Mouse (Mus musculus): ENCODE measurements at regions not wholly inside any gene's neighbourhood (a gene's known extent, or its start where the extent isn't known, plus 50 kb on each side); places are given as distances from the start of the nearest gene placed in this dataset.
A peak's percentile ranks its signal among the peaks of the same experiment; 100 is the strongest.

DNA sequence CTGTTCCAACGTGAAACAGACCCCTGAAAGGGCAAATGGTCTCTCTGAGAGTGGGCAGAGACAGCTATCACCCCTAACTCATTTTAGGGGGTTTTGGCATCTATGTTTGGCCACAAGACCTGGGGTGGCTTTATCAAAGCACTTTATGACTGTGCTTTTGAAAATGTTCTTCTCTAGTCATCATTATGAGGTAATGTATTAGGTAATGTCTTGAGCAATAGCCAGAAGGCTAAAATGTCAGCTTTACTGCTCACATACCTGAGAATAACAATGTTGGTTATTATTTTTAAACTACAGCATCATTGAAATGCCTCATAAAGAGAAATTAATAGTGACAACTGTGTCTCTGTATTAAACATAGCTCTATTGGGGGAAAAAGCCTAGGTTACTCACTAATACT, 129.9 kb upstream of the Rnd3 start:
- no peaks in the 10 kb centered on the region for H3K9me3 ChIP-seq
- no peak overlapping the region for H3K27ac ChIP-seq
- H3K36me3 ChIP-seq: no peaks in the 10 kb centered on the region
- H3K9ac ChIP-seq (replicated peaks): no peak overlapping the region
- H3K4me3 ChIP-seq (replicated peaks): no peak overlapping the region
- peaks cover 16% of the 10 kb centered on the region for H3K4me1 ChIP-seq (replicated peaks)
- H3K4me2 ChIP-seq: no peak overlapping the region
- 55% methylated on average over 1 of the region's 1 CpGs for WGBS
- ATAC-seq (ENCODE audit: insufficient number of reproducible peaks, insufficient read depth, low FRiP score, low TSS enrichment, low read depth): no peak
- H3K27me3 ChIP-seq: no peaks in the 10 kb centered on the region

DNA sequence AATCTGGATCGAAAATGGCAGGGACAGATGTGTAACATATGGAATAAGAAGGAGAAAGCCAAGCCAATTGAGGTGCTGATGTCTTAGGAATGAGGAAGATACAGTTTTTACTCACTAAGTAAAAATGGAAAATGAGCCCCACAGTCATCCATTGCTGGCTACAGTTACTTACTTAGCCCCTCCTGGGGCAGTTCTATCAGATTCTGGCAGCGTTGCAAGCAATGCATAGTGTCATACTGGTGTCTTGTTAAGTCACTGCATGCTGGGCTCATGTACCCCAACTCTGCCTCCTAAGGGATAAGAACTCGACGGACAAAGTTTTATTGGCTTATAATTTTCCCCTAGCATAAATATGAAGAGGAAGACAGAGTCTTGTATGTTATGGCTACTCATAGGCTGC, 129.4 kb upstream of the Rnd3 start:
- Histone ChIP-seq H3K27ac (no peak overlapping the region), H3K4me1 (replicated peaks) (peaks cover 16% of the 10 kb centered on the region), H3K36me3 (no peaks in the 10 kb centered on the region), H3K9ac (replicated peaks) (no peak overlapping the region), H3K4me3 (replicated peaks) (no peak overlapping the region), H3K4me2 (no peak overlapping the region), H3K27me3 (no peaks in the 10 kb centered on the region), H3K9me3 (no peaks in the 10 kb centered on the region)
- ATAC-seq (ENCODE audit: insufficient number of reproducible peaks, insufficient read depth, low FRiP score, low TSS enrichment, low read depth): no peak
- 76% methylated on average over 4 of the region's 4 CpGs for WGBS

DNA sequence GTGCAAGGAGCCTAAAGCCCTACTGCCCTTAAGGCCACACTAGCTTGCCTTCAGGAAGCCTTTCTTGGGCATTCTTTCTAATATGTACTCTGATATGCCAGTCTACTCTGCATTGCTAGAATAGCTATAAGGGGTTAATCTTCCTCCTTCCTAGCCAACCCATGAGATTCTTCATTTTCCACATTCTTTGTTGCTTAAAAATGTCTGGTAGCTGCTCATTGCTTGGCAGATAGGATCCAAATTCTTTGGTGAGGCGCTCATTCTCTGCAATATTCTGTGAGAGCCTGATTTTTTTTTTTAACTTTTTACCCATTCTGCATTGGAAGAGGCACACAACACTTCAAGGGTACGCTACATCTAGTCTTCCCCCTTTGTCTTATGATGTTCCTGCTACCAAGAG, 127.7 kb upstream of the Rnd3 start:
- no peak for ATAC-seq (ENCODE audit: insufficient number of reproducible peaks, insufficient read depth, low FRiP score, low TSS enrichment, low read depth)
- Histone ChIP-seq H3K27me3 (no peaks in the 10 kb centered on the region), H3K4me2 (no peak overlapping the region), H3K36me3 (no peaks in the 10 kb centered on the region), H3K9ac (replicated peaks) (no peak overlapping the region), H3K4me1 (replicated peaks) (peaks cover 14% of the 10 kb centered on the region), H3K27ac (no peak overlapping the region), H3K9me3 (no peaks in the 10 kb centered on the region), H3K4me3 (replicated peaks) (no peak overlapping the region)
- 89% methylated on average over 2 of the region's 2 CpGs for WGBS

DNA sequence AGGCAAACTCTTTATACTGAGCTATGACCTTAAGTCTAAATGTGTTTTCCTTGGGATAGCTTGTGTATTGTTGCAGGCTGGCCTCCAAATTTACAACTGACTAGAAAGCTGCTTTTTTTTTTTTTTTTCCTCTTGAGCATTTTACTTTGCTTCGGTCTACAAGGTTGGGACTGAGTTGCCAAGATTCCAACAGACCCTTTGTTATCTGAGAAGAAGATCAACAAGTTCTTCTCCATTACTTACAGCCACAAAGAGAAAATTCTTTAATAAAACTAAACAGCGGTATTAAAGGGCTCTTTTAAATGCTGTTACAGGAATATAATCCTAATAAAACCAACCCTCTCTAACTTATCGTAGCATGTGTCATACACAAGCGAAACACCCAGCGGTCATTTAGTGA, 124.4 kb upstream of the Rnd3 start:
- Histone ChIP-seq H3K4me1 (replicated peaks) (peaks cover 9% of the 10 kb centered on the region), H3K27ac (no peak overlapping the region), H3K36me3 (no peaks in the 10 kb centered on the region), H3K9ac (replicated peaks) (no peak overlapping the region), H3K4me2 (no peak overlapping the region), H3K9me3 (no peaks in the 10 kb centered on the region), H3K4me3 (replicated peaks) (no peak overlapping the region), H3K27me3 (no peaks in the 10 kb centered on the region)
- 54% methylated on average over 5 of the region's 5 CpGs for WGBS
- no peak for ATAC-seq (ENCODE audit: insufficient number of reproducible peaks, insufficient read depth, low FRiP score, low TSS enrichment, low read depth)

DNA sequence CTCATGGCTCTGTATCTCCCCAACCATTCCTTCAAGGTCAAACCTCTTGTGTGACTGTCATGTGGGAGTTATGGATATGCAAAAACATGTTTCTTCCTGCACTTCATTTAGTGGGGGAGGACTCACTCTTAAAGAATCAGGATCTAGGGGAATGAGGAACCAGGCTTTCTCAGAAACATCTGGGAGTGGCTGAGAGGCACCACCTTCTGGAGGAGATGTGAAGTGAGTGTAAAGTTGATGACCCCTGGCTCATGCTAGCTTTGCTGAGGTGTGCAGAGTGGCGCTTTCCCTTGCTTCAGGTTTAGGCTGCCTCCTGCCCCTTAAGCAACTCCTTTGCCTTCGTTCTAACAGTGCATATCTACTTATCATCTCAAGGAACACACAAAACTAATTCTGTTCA, 119.6 kb upstream of the Rnd3 start:
- H3K4me3 ChIP-seq (replicated peaks): no peak overlapping the region

DNA sequence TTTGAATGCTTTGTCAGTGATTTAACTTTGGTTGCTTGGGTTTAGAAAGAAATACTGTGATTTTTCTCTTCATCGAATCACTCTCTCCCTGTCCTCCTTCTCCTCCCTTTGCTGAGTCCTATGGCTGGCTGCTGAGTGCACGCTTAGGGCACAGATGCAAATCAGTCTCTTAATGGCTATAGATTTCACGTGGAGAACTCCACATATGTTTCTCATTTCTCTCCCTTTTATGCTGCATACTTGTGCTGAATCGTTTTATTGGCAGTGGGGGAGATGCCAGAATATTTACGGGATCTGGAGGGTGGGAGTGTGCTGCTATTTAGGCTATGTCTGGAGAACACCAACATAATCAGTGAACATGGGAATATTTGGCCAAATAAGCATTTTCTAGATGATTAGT, 118.8 kb upstream of the Rnd3 start:
- Histone ChIP-seq H3K9ac (replicated peaks) (no peak overlapping the region), H3K4me2 (peak overlapping the region; percentile 36), H3K4me3 (replicated peaks) (no peak overlapping the region), H3K4me1 (replicated peaks) (peaks cover 20% of the 10 kb centered on the region), H3K27ac (peak overlapping the region; percentile 67), H3K9me3 (no peaks in the 10 kb centered on the region), H3K27me3 (no peaks in the 10 kb centered on the region), H3K36me3 (no peaks in the 10 kb centered on the region)
- ATAC-seq (ENCODE audit: insufficient number of reproducible peaks, insufficient read depth, low FRiP score, low TSS enrichment, low read depth): peak; percentile 82; the same call in 1 of the 2 replicates
- WGBS: 6% methylated on average over 5 of the region's 5 CpGs

More for the DNA sequence above, 119.6 kb upstream of the Rnd3 start:
- Histone ChIP-seq H3K27me3 (no peaks in the 10 kb centered on the region), H3K4me2 (no peak overlapping the region), H3K36me3 (no peaks in the 10 kb centered on the region), H3K27ac (no peak overlapping the region), H3K9ac (replicated peaks) (no peak overlapping the region), H3K9me3 (no peaks in the 10 kb centered on the region), H3K4me1 (replicated peaks) (peaks cover 22% of the 10 kb centered on the region)
- no peak for ATAC-seq (ENCODE audit: insufficient number of reproducible peaks, insufficient read depth, low FRiP score, low TSS enrichment, low read depth)
- WGBS: 33% methylated on average over 2 of the region's 2 CpGs

DNA sequence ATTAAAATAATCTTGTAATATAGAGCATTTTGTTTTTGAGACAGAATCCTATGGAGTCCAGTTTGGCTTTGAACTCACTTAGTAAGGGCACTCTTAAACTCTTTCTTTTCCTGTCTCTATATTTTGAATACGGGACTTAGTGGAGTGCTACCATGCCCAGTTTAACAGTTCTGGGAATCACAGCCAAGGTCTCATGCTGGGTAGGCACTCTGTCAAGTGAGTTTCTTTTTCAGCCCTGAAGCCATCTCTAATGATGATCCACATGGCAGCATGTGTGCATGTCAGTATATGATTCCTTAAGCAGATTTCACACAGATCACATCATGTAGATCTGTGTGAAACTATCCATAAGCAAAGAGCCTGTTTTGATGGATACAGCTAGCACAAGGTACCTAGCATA, 113.6 kb upstream of the Rnd3 start:
- ATAC-seq (ENCODE audit: insufficient number of reproducible peaks, insufficient read depth, low FRiP score, low TSS enrichment, low read depth): no peak
- Histone ChIP-seq H3K4me3 (replicated peaks) (no peak overlapping the region), H3K36me3 (no peaks in the 10 kb centered on the region), H3K27ac (no peak overlapping the region), H3K9ac (replicated peaks) (no peak overlapping the region), H3K4me2 (no peak overlapping the region), H3K9me3 (no peaks in the 10 kb centered on the region), H3K4me1 (replicated peaks) (peaks cover 8% of the 10 kb centered on the region), H3K27me3 (no peaks in the 10 kb centered on the region)
- WGBS: 86% methylated on average over 1 of the region's 1 CpGs

DNA sequence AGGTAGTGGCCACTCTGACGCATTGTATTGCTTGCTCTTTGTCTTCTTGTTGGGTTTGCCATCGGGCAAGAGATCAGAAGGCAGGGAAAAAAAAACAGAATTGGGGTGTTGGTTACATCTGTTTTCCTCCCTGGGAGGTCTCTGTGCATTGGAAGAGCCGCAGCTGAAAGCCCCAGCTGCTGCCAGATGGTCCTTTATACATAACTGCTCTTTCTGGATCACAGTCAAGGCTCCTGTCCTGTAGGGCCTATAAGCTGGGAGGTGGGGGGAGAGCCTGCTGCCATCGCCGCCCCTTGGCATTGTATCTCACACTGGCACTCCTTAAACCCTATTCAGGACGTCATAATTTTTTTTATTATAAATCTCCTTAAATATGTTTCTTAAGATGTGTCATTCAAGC, 101.9 kb upstream of the Rnd3 start:
- WGBS: 67% methylated on average over 6 of the region's 6 CpGs
- Histone ChIP-seq H3K4me2 (no peak overlapping the region), H3K27ac (no peak overlapping the region), H3K27me3 (no peaks in the 10 kb centered on the region), H3K9me3 (no peaks in the 10 kb centered on the region), H3K4me1 (replicated peaks) (peaks cover 5% of the 10 kb centered on the region; the same call in 1 of the 2 replicates), H3K9ac (replicated peaks) (no peak overlapping the region), H3K4me3 (replicated peaks) (no peak overlapping the region), H3K36me3 (no peaks in the 10 kb centered on the region)
- ATAC-seq (ENCODE audit: insufficient number of reproducible peaks, insufficient read depth, low FRiP score, low TSS enrichment, low read depth): no peak

DNA sequence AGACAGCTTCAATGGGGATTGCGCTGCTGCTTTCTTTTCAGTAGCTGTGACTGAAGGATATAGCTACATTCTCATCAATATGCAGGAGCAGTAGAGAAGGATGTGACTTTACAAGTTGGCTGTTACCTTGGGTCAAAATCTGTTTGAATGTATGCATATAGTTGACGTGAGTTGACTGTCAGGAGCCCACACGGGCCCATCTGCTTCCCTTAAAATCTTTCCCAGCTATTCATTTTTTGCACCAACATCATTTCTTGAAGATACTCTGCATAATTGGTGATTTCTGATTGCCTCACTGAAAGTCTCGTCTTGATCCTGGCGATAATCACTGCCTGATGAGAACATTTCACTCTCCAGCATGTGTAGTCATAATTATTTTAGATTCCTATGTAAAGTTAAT, 92.7 kb upstream of the Rnd3 start:
- Histone ChIP-seq H3K36me3 (no peaks in the 10 kb centered on the region), H3K27me3 (peaks cover 4% of the 10 kb centered on the region; the same call in 1 of the 2 replicates), H3K4me1 (replicated peaks) (peaks cover 22% of the 10 kb centered on the region), H3K9ac (replicated peaks) (no peak overlapping the region), H3K9me3 (no peaks in the 10 kb centered on the region), H3K4me3 (replicated peaks) (no peak overlapping the region), H3K4me2 (no peak overlapping the region), H3K27ac (no peak overlapping the region)
- WGBS: 82% methylated on average over 5 of the region's 5 CpGs
- no peak for ATAC-seq (ENCODE audit: insufficient number of reproducible peaks, insufficient read depth, low FRiP score, low TSS enrichment, low read depth)

DNA sequence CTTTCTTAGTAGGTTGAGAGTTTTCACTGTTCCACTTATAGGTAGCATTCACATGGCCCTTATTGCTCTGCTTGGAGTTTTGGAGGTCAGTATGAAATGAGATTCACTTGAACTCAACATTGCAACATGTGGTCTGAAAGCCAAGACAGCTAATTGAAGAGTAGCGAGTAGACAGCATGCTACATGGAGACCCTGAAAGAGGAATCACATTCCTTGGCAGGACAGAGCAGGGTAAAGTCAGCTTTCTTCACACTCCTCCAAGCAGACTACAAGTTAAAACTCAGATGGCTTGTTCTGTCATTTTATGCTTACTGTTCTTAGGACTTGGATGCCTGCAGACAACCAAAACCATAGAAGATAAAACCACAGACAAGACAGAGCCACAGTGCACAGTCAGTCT, 91.1 kb upstream of the Rnd3 start:
- H3K36me3 ChIP-seq: no peaks in the 10 kb centered on the region
- H3K27me3 ChIP-seq: peaks cover 4% of the 10 kb centered on the region; the same call in 1 of the 2 replicates
- peaks cover 22% of the 10 kb centered on the region for H3K4me1 ChIP-seq (replicated peaks)
- no peak overlapping the region for H3K4me2 ChIP-seq
- H3K9ac ChIP-seq (replicated peaks): no peak overlapping the region
- H3K9me3 ChIP-seq: no peaks in the 10 kb centered on the region
- no peak overlapping the region for H3K27ac ChIP-seq
- no peak overlapping the region for H3K4me3 ChIP-seq (replicated peaks)
- WGBS: 89% methylated on average over 1 of the region's 1 CpGs
- no peak for ATAC-seq (ENCODE audit: insufficient number of reproducible peaks, insufficient read depth, low FRiP score, low TSS enrichment, low read depth)

DNA sequence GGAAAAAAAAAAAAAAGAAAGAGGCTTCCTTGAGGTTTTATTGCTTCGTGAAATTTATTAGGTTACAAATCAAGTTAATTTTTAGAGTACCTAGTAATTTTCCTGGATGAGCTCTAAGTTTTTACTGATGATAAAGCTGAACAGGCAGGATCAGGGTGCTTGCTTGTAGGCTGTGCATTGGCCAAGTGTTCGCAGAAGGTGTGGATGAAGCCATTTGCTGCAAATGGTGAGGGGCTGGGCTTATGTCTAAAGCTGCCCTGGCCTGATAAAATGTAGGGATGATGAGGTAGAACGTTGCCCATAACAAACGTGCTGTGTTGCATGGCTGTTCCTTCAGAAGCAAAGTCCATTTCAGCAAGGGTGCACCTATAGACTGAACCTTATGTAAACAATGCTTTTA, 90.1 kb upstream of the Rnd3 start:
- ATAC-seq (ENCODE audit: insufficient number of reproducible peaks, insufficient read depth, low FRiP score, low TSS enrichment, low read depth): peak; percentile 61; the same call in 1 of the 2 replicates
- peaks cover 30% of the 10 kb centered on the region for H3K4me1 ChIP-seq (replicated peaks)
- peak overlapping the region; percentile 45 for H3K4me2 ChIP-seq
- no peaks in the 10 kb centered on the region for H3K9me3 ChIP-seq
- no peak overlapping the region for H3K4me3 ChIP-seq (replicated peaks)
- 0 out of 2 replicates have a peak overlapping the region, but pooled peaks have one; percentile 31 for H3K27ac ChIP-seq
- H3K9ac ChIP-seq (replicated peaks): no peak overlapping the region
- no peaks in the 10 kb centered on the region for H3K36me3 ChIP-seq
- 5% methylated on average over 4 of the region's 4 CpGs for WGBS
- peaks cover 4% of the 10 kb centered on the region; the same call in 1 of the 2 replicates for H3K27me3 ChIP-seq

DNA sequence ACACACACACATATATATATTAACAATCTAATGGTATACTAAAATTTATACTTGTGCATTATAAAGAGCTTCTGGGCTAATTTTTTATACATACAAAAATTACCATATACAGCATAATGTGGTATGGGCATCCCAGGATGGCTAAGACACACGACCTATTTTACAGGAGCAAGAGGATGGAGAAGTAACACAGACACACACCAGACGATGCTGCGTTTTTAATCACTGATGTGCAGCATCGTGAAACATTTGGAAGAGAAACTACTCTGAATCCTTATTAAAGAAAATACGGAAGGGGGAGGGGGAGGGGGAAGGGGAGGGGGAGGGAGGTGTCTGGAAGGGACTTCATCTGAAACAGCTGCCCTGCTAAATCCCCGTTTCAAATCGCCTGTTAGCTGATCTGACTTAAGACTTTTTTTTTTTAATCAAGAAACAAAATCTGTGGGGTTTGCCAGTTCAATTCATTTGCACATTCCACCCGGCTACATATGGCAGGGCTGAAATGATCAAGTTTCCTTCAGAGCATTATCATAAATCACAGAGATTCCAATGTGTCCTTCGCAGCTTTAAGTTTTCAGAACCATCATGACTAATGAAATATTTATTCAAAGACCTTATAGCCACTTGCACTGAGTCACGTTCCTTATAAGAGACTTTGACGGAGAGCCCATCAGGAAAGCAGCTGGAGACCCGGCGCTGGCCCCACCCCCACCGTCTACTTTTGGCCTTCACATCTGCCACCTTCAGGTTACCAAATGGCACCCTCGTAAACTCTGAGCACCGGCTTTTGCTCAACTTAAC, 89.4 kb upstream of the Rnd3 start:
- no peak overlapping the region for H3K9ac ChIP-seq (replicated peaks)
- peaks cover 4% of the 10 kb centered on the region; the same call in 1 of the 2 replicates for H3K27me3 ChIP-seq
- 2% methylated on average over 16 of the region's 16 CpGs for WGBS
- H3K4me1 ChIP-seq (replicated peaks): peaks cover 30% of the 10 kb centered on the region
- peak overlapping the region; percentile 45 for H3K4me2 ChIP-seq
- H3K4me3 ChIP-seq (replicated peaks): no peak overlapping the region
- peak overlapping the region; percentile 7; the same call in 1 of the 2 replicates for H3K27ac ChIP-seq
- no peaks in the 10 kb centered on the region for H3K36me3 ChIP-seq
- peak; percentile 82 for ATAC-seq (ENCODE audit: insufficient number of reproducible peaks, insufficient read depth, low FRiP score, low TSS enrichment, low read depth)
- no peaks in the 10 kb centered on the region for H3K9me3 ChIP-seq

Data from limb, embryonic 12.5 days (tissue).